Mouse (Mus musculus) CH12.LX (cell line): ENCODE results near the gene Snx9. TPM values are rescaled to one million over a fixed set of nuclear protein-coding genes. Genes with fewer than 3 reads are reported as not detected.

Source experiments
- DNase-seq: peaks from one replicate; pipeline ENCODE4 v3.0.0-alpha.2; 2013; ENCODE audit errors: extremely low read depth
- H3K27ac ChIP-seq: 2 replicates; pipeline ENCODE4 v1.5.1; 2012; ENCODE audit warnings: low read depth, mild to moderate bottlenecking, control low read depth, moderate library complexity; ENCODE audit not compliant: insufficient read depth
- H3K27me3 ChIP-seq: replicated peaks from 2 replicates; pipeline ENCODE3; 2012; ENCODE audit warnings: inconsistent platforms
- H3K36me3 ChIP-seq, 2 experiments: replicated peaks in 1 of 2; 2 replicates each; pipeline versions ENCODE3 to v1.6.1; 2012; ENCODE audit warnings: inconsistent platforms in 1 of 2, low read length in 1 of 2, mild to moderate bottlenecking in 1 of 2, mixed read lengths in 1 of 2, moderate library complexity in 1 of 2; ENCODE audit not compliant: control insufficient read depth in 1 of 2, insufficient read depth in 1 of 2
- H3K4me1 ChIP-seq, 2 experiments: 2 replicates each; pipeline ENCODE4 v1.6.1; 2012; ENCODE audit warnings: inconsistent platforms in 1 of 2, moderate library complexity in 1 of 2; ENCODE audit not compliant: insufficient read depth in 2 of 2, control insufficient read depth in 1 of 2
- H3K4me2 ChIP-seq: 2 replicates; pipeline ENCODE4 v1.6.1; 2012; ENCODE audit warnings: low read depth, mild to moderate bottlenecking, control low read depth; ENCODE audit not compliant: poor library complexity, insufficient read depth, severe bottlenecking
- H3K4me3 ChIP-seq, 3 experiments: fragments of 150-350 bp in 1 of 3; sonication (generic) in 1 of 3; replicated peaks in 1 of 3; 2 replicates each; pipeline versions ENCODE3 to v1.5.1; 2011 to 2012; ENCODE audit warnings: low read depth in 2 of 3, low read length in 2 of 3, mild to moderate bottlenecking in 2 of 3, moderate library complexity in 2 of 3, control low read depth in 1 of 3, improper control_type of control experiment in 1 of 3, inconsistent platforms in 1 of 3, mixed read lengths in 1 of 3; ENCODE audit not compliant: poor library complexity in 1 of 3
- H3K79me2 ChIP-seq: replicated peaks from 2 replicates; pipeline ENCODE4 v1.6.1; 2012; ENCODE audit warnings: mild to moderate bottlenecking, moderate library complexity; ENCODE audit not compliant: control insufficient read depth, poor library complexity, insufficient read depth, severe bottlenecking; ENCODE audit errors: extremely low read depth
- H3K9ac ChIP-seq: 2 replicates; pipeline ENCODE4 v1.6.1; 2012; ENCODE audit warnings: low read depth, mild to moderate bottlenecking, control low read depth, moderate library complexity; ENCODE audit not compliant: insufficient read depth
- H3K9me3 ChIP-seq: replicated peaks from 2 replicates; pipeline ENCODE3; 2012; ENCODE audit warnings: low read length, inconsistent platforms, mixed read lengths
- E2F4 ChIP-seq: IDR thresholded peaks from 2 replicates; pipeline ENCODE4 v1.6.1; 2011; ENCODE audit warnings: low read depth, low read length, improper control_type of control experiment; ENCODE audit not compliant: insufficient replicate concordance
- EP300 ChIP-seq: IDR thresholded peaks from 2 replicates; pipeline ENCODE4 v1.6.1; 2011; ENCODE audit warnings: low read length, improper control_type of control experiment
- IRF4 ChIP-seq: IDR thresholded peaks from 2 replicates; pipeline ENCODE4 v1.6.1; 2014; ENCODE audit warnings: low read depth, mild to moderate bottlenecking, inconsistent platforms, low read length, improper control_type of control experiment
- JUND ChIP-seq: conservative IDR thresholded peaks from 2 replicates; pipeline ENCODE4 v1.6.1; 2011; ENCODE audit warnings: low read depth, low read length, improper control_type of control experiment
- KAT2A ChIP-seq: IDR thresholded peaks from 2 replicates; pipeline ENCODE4 v1.6.1; 2012; ENCODE audit warnings: low read length, improper control_type of control experiment, inconsistent platforms; ENCODE audit not compliant: insufficient replicate concordance
- MAFK ChIP-seq: IDR thresholded peaks from 2 replicates; pipeline ENCODE4 v1.6.1; 2011; ENCODE audit warnings: low read length, improper control_type of control experiment; ENCODE audit not compliant: insufficient replicate concordance
- MAX ChIP-seq: IDR thresholded peaks from 2 replicates; pipeline ENCODE4 v1.6.1; 2011; ENCODE audit warnings: low read length, improper control_type of control experiment
- MAZ ChIP-seq: IDR thresholded peaks from 2 replicates; pipeline ENCODE4 v1.6.1; 2012; ENCODE audit warnings: low read depth, mild to moderate bottlenecking, inconsistent platforms, low read length, improper control_type of control experiment, moderate library complexity
- MXI1 ChIP-seq: IDR thresholded peaks from 2 replicates; pipeline ENCODE4 v1.6.1; 2011; ENCODE audit warnings: mild to moderate bottlenecking, low read depth, low read length, improper control_type of control experiment
- PAX5 ChIP-seq: IDR thresholded peaks from 2 replicates; pipeline ENCODE4 v1.6.1; 2012; ENCODE audit warnings: low read length, inconsistent platforms, mixed read lengths
- POLR2AphosphoS2 ChIP-seq: IDR thresholded peaks from 2 replicates; pipeline ENCODE4 v1.6.1; 2011; ENCODE audit warnings: low read depth, low read length, improper control_type of control experiment
- SIN3A ChIP-seq: IDR thresholded peaks from 2 replicates; pipeline ENCODE4 v1.6.1; 2012; ENCODE audit warnings: low read length, improper control_type of control experiment, inconsistent platforms
- TCF12 ChIP-seq: IDR thresholded peaks from 2 replicates; pipeline ENCODE4 v1.6.1; 2014; ENCODE audit warnings: low read depth, mild to moderate bottlenecking, inconsistent platforms, low read length, improper control_type of control experiment
- UBTF ChIP-seq: IDR thresholded peaks from 2 replicates; pipeline ENCODE4 v1.6.1; 2012; ENCODE audit warnings: low read depth, mild to moderate bottlenecking, inconsistent platforms, low read length, improper control_type of control experiment, moderate library complexity
- USF1 ChIP-seq: IDR thresholded peaks from 2 replicates; pipeline ENCODE4 v1.6.1; 2014; ENCODE audit warnings: low read depth, mild to moderate bottlenecking, inconsistent platforms, low read length, improper control_type of control experiment
- ZC3H11A ChIP-seq: IDR thresholded peaks from 2 replicates; pipeline ENCODE4 v1.6.1; 2012; ENCODE audit warnings: low read depth, mild to moderate bottlenecking, inconsistent platforms, low read length, improper control_type of control experiment
- ZKSCAN1 ChIP-seq: IDR thresholded peaks from 2 replicates; pipeline ENCODE4 v1.6.1; 2012; ENCODE audit warnings: low read depth, inconsistent platforms, low read length, improper control_type of control experiment, borderline replicate concordance
- ZNF384 ChIP-seq: IDR thresholded peaks from 2 replicates; pipeline ENCODE4 v1.6.1; 2012; ENCODE audit warnings: low read depth, low read length, improper control_type of control experiment, inconsistent platforms
- dilution Hi-C: fragments of 300-500 bp; cut with MboI; formaldehyde crosslinking; loops from 2 replicates; pipeline ENCODE4 v1.14.3; 2020; ENCODE audit warnings: low sequenced_read_pairs; ENCODE audit not compliant: extremely low pct_unique_long_range_greater_than_20kb, extremely low pct_ligation_motif_present
- in situ Hi-C: fragments of 300-500 bp; cut with MboI; formaldehyde crosslinking; loops from 3 replicates; pipeline ENCODE4 v1.14.3; 2019; ENCODE audit warnings: low sequenced_read_pairs, low pct_ligation_motif_present, low pct_unique_long_range_greater_than_20kb, mixed read lengths
- polyA plus RNA-seq: library from polyadenylated mRNA; unstranded; fragments of >175 nt; gene quantifications from 2 replicates; pipeline ENCODE4 v1.2.1, GENCODE M21; 2012; ENCODE audit warnings: low read depth; ENCODE audit not compliant: insufficient read length
- total RNA-seq, 2 experiments: library from RNA; depleted of rRNA; stranded (reverse); fragments of 300-350 nt in 1 of 2; fragments of >200 nt in 1 of 2; gene quantifications; 2 replicates each; pipeline ENCODE4 v1.2.3; 2012 to 2014

Gene Snx9
- total and polyA plus RNA-seq, 3 experiments, result 16.3 to 26.3 (median 17.1) TPM

GRCm38 (mm10) chr17:5936276-5936675 is 95.1 kb downstream of the Snx9 start:
- in situ Hi-C loops, result no loop called here
- dilution Hi-C loops, result no loop called here
- H3K4me1 ChIP-seq, result peaks cover 14 to 52% of the 10 kb centered on the region in 2 experiments; a peak in 3 of 4 replicates
- no peak for DNase-seq
- H3K27me3 ChIP-seq, result peaks cover 6% of the 10 kb centered on the region
- H3K4me2 ChIP-seq, result no peak overlapping the region
- no peak overlapping the region for H3K4me3 ChIP-seq
- TF ChIP-seq POLR2AphosphoS2, result no peak
- TF ChIP-seq ZKSCAN1, result no peak
- TF ChIP-seq MXI1, result no peak
- no peak for TF ChIP-seq PAX5
- no peak for TF ChIP-seq SIN3A
- TF ChIP-seq IRF4, result no peak
- TF ChIP-seq MAZ, result no peak
- no peak for TF ChIP-seq UBTF
- TF ChIP-seq USF1, result no peak
- TF ChIP-seq EP300, result no peak
- TF ChIP-seq ZNF384, result no peak
- TF ChIP-seq MAX, result no peak
- no peak for TF ChIP-seq JUND
- TF ChIP-seq KAT2A, result no peak
- no peak for TF ChIP-seq TCF12
- no peak for TF ChIP-seq MAFK
- peaks cover 4% of the 10 kb centered on the region for H3K9me3 ChIP-seq
- no peak overlapping the region for H3K27ac ChIP-seq
- no peaks in the 10 kb centered on the region for H3K79me2 ChIP-seq
- H3K36me3 ChIP-seq, result peaks cover 2% of the 10 kb centered on the region in 2 experiments
- H3K9ac ChIP-seq, result no peak overlapping the region

- Histone ChIP-seq H3K4me2 (no peak overlapping the region), H3K79me2 (no peaks in the 10 kb centered on the region), H3K36me3 (no peaks in the 10 kb centered on the region), H3K9ac (no peak overlapping the region), H3K27ac (no peak overlapping the region), H3K9me3 (peaks cover 4% of the 10 kb centered on the region), H3K27me3 (peaks cover 6% of the 10 kb centered on the region), H3K4me1 (peaks cover 16 to 50% of the 10 kb centered on the region in 2 experiments; a peak in 3 of 4 replicates), H3K4me3 (no peak overlapping the region)
- no peak for DNase-seq
- TF ChIP-seq E2F4, result no peak
- TF ChIP-seq PAX5, result no peak
- no peak for TF ChIP-seq USF1
- TF ChIP-seq ZC3H11A, result no peak
- dilution Hi-C loops (no loop called here), in situ Hi-C loops (no loop called here)
These were observed 96.3 kb downstream of the Snx9 start for GRCm38 (mm10) chr17:5937441-5937840.
